Mouse (Mus musculus): ENCODE results near the gene Rab6b. TPM values are rescaled to one million over a fixed set of nuclear protein-coding genes. Genes with fewer than 3 reads are reported as not detected.

Gene Rab6b
- total and polyA plus RNA-seq, 3 experiments = not detected

DNA sequence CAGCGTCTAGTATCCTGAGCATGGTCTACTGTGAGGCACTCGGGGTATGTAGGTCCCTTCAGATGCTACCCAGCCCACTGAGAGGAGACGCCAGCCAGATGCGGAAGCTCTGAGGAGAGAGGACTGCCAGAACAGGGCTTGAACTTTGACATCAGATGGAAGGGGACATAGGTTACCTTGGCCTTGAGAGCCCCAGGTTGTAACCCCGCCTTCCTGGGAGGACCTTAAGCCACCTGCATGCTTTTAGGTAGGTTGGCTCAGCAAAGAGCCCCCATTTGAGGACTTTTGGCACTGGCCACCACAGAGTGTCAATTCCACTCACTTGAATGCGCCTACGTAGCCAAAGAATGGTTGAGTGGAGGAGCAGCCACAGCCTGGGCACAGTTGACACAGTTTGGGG lies 113.1 kb downstream of the Rab6b start:
- TF ChIP-seq MAX (IDR thresholded peaks at IDR 0.05; ENCODE audit: low read length) (no peak), MAZ (IDR thresholded peaks at IDR 0.05; ENCODE audit: low read depth, low read length) (no peak), MEF2A (IDR thresholded peaks at IDR 0.05; ENCODE audit: extremely low read depth, insufficient replicate concordance, low read depth, low read length, poor library complexity, severe bottlenecking) (no peak), POLR2A (IDR thresholded peaks at IDR 0.05; ENCODE audit: control insufficient read depth in 1 of 2, insufficient read depth in 1 of 2, low read depth in 1 of 2, low read length in 2 of 2, poor library complexity in 1 of 2) (no peak), CHD2 (IDR thresholded peaks at IDR 0.05; ENCODE audit: low read length) (no peak), TCF12 (IDR thresholded peaks at IDR 0.05; ENCODE audit: low read depth, low read length) (no peak), ETS1 (IDR thresholded peaks at IDR 0.05; ENCODE audit: low read depth, low read length) (no peak), TAL1 (IDR thresholded peaks at IDR 0.05; ENCODE audit: low read length) (no peak), ZNF384 (IDR thresholded peaks at IDR 0.05; ENCODE audit: low read depth, low read length) (no peak)
- Histone ChIP-seq H3K4me3 (ENCODE audit: control insufficient read depth in 1 of 2, insufficient read depth in 1 of 2, low read depth in 2 of 2, low read length in 2 of 2) (no peak overlapping the region), H3K4me1 (ENCODE audit: control insufficient read depth in 1 of 2, insufficient read depth in 2 of 2, low read length in 2 of 2) (no peaks in the 10 kb centered on the region), H3K9ac (ENCODE audit: control insufficient read depth, low read depth, low read length, poor library complexity, severe bottlenecking) (no peak overlapping the region), H3K36me3 (ENCODE audit: control insufficient read depth in 1 of 2, insufficient read depth in 2 of 2, low read length in 2 of 2) (no peaks in the 10 kb centered on the region), H3K27me3 (ENCODE audit: control insufficient read depth in 1 of 2, insufficient read depth in 2 of 2, low read length in 2 of 2) (no peaks in the 10 kb centered on the region), H3K79me2 (ENCODE audit: control insufficient read depth, insufficient read depth, low read length, poor library complexity) (no peaks in the 10 kb centered on the region), H3K9me3 (replicated peaks; ENCODE audit: insufficient read depth, low read length) (no peaks in the 10 kb centered on the region), H3K27ac (ENCODE audit: control insufficient read depth, low read depth, low read length) (no peak overlapping the region)
- DNase-seq (ENCODE audit: low read depth, low spot score) = no peak

- no peaks in the 10 kb centered on the region for H3K36me3 ChIP-seq (ENCODE audit: control insufficient read depth in 1 of 2, insufficient read depth in 2 of 2, low read length in 2 of 2)
- no peaks in the 10 kb centered on the region for H3K27me3 ChIP-seq (ENCODE audit: control insufficient read depth in 1 of 2, insufficient read depth in 2 of 2, low read length in 2 of 2)
- H3K9ac ChIP-seq (ENCODE audit: control insufficient read depth, low read depth, low read length, poor library complexity, severe bottlenecking) = no peak overlapping the region
- H3K4me3 ChIP-seq (ENCODE audit: control insufficient read depth in 1 of 2, insufficient read depth in 1 of 2, low read depth in 2 of 2, low read length in 2 of 2) = no peak overlapping the region
- peak; percentile 46 for DNase-seq (ENCODE audit: low read depth, low spot score)
- no peaks in the 10 kb centered on the region for H3K79me2 ChIP-seq (ENCODE audit: control insufficient read depth, insufficient read depth, low read length, poor library complexity)
- H3K4me1 ChIP-seq (ENCODE audit: control insufficient read depth in 1 of 2, insufficient read depth in 2 of 2, low read length in 2 of 2) = 0 out of 4 replicates have a peak, but pooled peaks cover 0 to under 1% of the 10 kb centered on the region in 2 experiments
- H3K27ac ChIP-seq (ENCODE audit: control insufficient read depth, low read depth, low read length) = no peak overlapping the region
- TF ChIP-seq ZC3H11A (IDR thresholded peaks at IDR 0.05; ENCODE audit: low read depth, low read length) = peak; percentile 55
- peak; percentile 71 for TF ChIP-seq RAD21 (IDR thresholded peaks at IDR 0.05; ENCODE audit: low read depth, low read length)
- TF ChIP-seq MYC (IDR thresholded peaks at IDR 0.05; ENCODE audit: low read depth, low read length) = no peak
- TF ChIP-seq UBTF (IDR thresholded peaks at IDR 0.05; ENCODE audit: borderline replicate concordance, insufficient read depth, low read depth, low read length) = no peak
- no peak for TF ChIP-seq USF1 (IDR thresholded peaks at IDR 0.05; ENCODE audit: low read depth, low read length)
- peak; percentile 76 for TF ChIP-seq SMC3 (IDR thresholded peaks at IDR 0.05; ENCODE audit: low read depth, low read length)
- no peak for TF ChIP-seq ZMIZ1 (IDR thresholded peaks at IDR 0.05; ENCODE audit: low read depth, low read length)
- TF ChIP-seq GABPA (IDR thresholded peaks at IDR 0.05; ENCODE audit: low read depth, low read length) = no peak
- TF ChIP-seq USF2 (IDR thresholded peaks at IDR 0.05; ENCODE audit: borderline replicate concordance in 1 of 2, insufficient read depth in 1 of 2, low read depth in 1 of 2, low read length in 2 of 2) = no peak
- no peak for TF ChIP-seq BHLHE40 (IDR thresholded peaks at IDR 0.05; ENCODE audit: borderline replicate concordance, low read depth, low read length)
- 0 out of 2 replicates have a peak, but pooled peaks have one; percentile 24 for TF ChIP-seq MAZ (IDR thresholded peaks at IDR 0.05; ENCODE audit: low read depth, low read length)
- peak; percentile 48 to 71 (median 59) for TF ChIP-seq CTCF (IDR thresholded peaks at IDR 0.05 in 2 of 3, conservative IDR thresholded peaks at IDR 0.05 in 1 of 3; ENCODE audit: control insufficient read depth in 1 of 3, insufficient read depth in 1 of 3, low read depth in 2 of 3, low read length in 3 of 3, poor library complexity in 1 of 3, severe bottlenecking in 1 of 3)
- TF ChIP-seq KAT2A (conservative IDR thresholded peaks at IDR 0.05; ENCODE audit: low read depth, low read length) = no peak
- TF ChIP-seq EP300 (IDR thresholded peaks at IDR 0.05; ENCODE audit: low read depth in 1 of 2, low read length in 2 of 2) = no peak
- H3K9me3 ChIP-seq (replicated peaks; ENCODE audit: insufficient read depth, low read length) = no peaks in the 10 kb centered on the region
Measured at GRCm38 (mm10) chr9:103225464-103225863, 113.9 kb downstream of the Rab6b start.
